Mouse (Mus musculus) hindbrain, embryonic 16.5 days (tissue): ENCODE results near the gene Olfr464. TPM values are rescaled to one million over a fixed set of nuclear protein-coding genes. Genes with fewer than 3 reads are reported as not detected.
"Not testable (repeated sequence)": the region's sequence is repeated elsewhere in the genome, so short reads cannot be mapped to it uniquely, and the experiment has no call there.

Experiments
- ATAC-seq: fragments of 200-750 bp; cut with Nextera tagmentation; 2 replicates; pipeline ENCODE4 v1.8.0; 2017; ENCODE audit warnings: moderate TSS enrichment, moderate library complexity
- H3K27ac ChIP-seq: fragments of 300-500 bp; sonication (generic); 2 replicates; pipeline ENCODE4 v1.5.1; 2014; ENCODE audit warnings: low read depth, mild to moderate bottlenecking, control low read depth, low read length, moderate library complexity
- H3K27me3 ChIP-seq: fragments of 300-500 bp; sonication (generic); replicated peaks from 2 replicates; pipeline ENCODE4 v1.6.1; 2014; ENCODE audit warnings: low read length; ENCODE audit not compliant: control insufficient read depth, insufficient read depth
- H3K36me3 ChIP-seq: fragments of 300-500 bp; sonication (generic); 2 replicates; pipeline ENCODE4 v1.6.1; 2014; ENCODE audit warnings: mild to moderate bottlenecking, low read length, moderate library complexity, mixed read lengths; ENCODE audit not compliant: control insufficient read depth, insufficient read depth
- H3K4me1 ChIP-seq: fragments of 300-500 bp; sonication (generic); 2 replicates; pipeline ENCODE4 v1.6.1; 2014; ENCODE audit warnings: low read depth, low read length; ENCODE audit not compliant: control insufficient read depth, insufficient read depth
- H3K4me2 ChIP-seq: fragments of 300-500 bp; sonication (generic); 2 replicates; pipeline ENCODE4 v1.6.1; 2014; ENCODE audit warnings: mild to moderate bottlenecking, low read length, control low read depth, moderate library complexity
- H3K4me3 ChIP-seq: fragments of 300-500 bp; sonication (generic); 2 replicates; pipeline ENCODE4 v1.5.1; 2014; ENCODE audit warnings: mild to moderate bottlenecking, low read length, control low read depth, moderate library complexity
- H3K9ac ChIP-seq: fragments of 300-500 bp; sonication (generic); 2 replicates; pipeline ENCODE4 v1.6.1; 2014; ENCODE audit warnings: low read depth, mild to moderate bottlenecking, control low read depth, low read length, moderate library complexity
- H3K9me3 ChIP-seq: fragments of 300-500 bp; sonication (generic); 2 replicates; pipeline ENCODE4 v1.6.1; 2014; ENCODE audit warnings: mild to moderate bottlenecking, low read length, moderate library complexity; ENCODE audit not compliant: control insufficient read depth
- WGBS: fragments of 180-500 bp; shearing (Covaris S2); extraction: QIAGEN DNeasy Blood & Tissue Kit; methylation state at CpG from one replicate; pipeline ENCODE4 v1.1.7; 2014; 5-methylcytosine and 5-hydroxymethylcytosine counted together
- polyA plus RNA-seq: library from polyadenylated mRNA; unstranded; fragments of >200 nt; fragmentation: Nextera tagmentation; extraction: Ambion mirVana; gene quantifications from 2 replicates; pipeline ENCODE4 v1.2.1, GENCODE M21; 2015

Gene Olfr464
- polyA plus RNA-seq, 1 experiment from 2014 or later = 0.26 TPM

DNA sequence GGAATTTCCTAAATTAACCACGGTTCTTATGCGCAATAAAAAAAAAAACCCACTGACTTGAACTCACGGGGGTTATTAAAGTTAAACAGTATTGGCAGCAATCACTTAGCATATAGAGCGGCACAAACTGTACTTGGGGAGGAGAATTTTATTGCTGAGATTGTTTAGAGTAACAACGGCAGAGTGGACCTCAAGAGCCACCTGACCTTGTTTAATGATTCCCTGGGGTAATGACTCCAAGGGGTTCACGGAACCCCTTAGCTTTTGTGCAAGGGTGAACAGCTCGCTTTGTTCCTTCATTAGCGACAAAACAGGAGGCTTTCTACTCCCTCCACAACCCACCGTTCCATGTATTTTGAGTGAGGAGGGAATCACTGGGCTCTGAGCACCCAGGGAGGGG, 40.9 kb downstream of the Olfr464 start:
- Histone ChIP-seq H3K9me3 (no peaks in the 10 kb centered on the region), H3K36me3 (no peaks in the 10 kb centered on the region), H3K9ac (no peak overlapping the region), H3K27me3 (no peaks in the 10 kb centered on the region), H3K4me2 (no peak overlapping the region), H3K4me1 (no peaks in the 10 kb centered on the region), H3K4me3 (no peak overlapping the region), H3K27ac (no peak overlapping the region)
- WGBS = 57% methylated on average over 9 of the region's 9 CpGs
- no peak for ATAC-seq

- H3K4me3 ChIP-seq = no peak within 1 kb of the TSS
- no peak within 1 kb of the TSS for H3K9ac ChIP-seq
- H3K27ac ChIP-seq = no peak within 1 kb of the TSS
- ATAC-seq = no peak
- 82% methylated on average over 6 of the region's 6 CpGs for WGBS
- no peaks in the 10 kb centered on the region for H3K36me3 ChIP-seq
- H3K4me1 ChIP-seq = no peaks in the 10 kb centered on the region
- no peak within 1 kb of the TSS for H3K4me2 ChIP-seq
- no peaks in the 10 kb centered on the region for H3K9me3 ChIP-seq
- H3K27me3 ChIP-seq = no peaks in the 10 kb centered on the region
Measured at GRCm38 (mm10) chr11:87875436-87875835, 45.3 kb downstream of the Olfr464 start, which contains the start of gene Epx. TSS of gene Epx (minus strand) at chr11:87875536.

DNA sequence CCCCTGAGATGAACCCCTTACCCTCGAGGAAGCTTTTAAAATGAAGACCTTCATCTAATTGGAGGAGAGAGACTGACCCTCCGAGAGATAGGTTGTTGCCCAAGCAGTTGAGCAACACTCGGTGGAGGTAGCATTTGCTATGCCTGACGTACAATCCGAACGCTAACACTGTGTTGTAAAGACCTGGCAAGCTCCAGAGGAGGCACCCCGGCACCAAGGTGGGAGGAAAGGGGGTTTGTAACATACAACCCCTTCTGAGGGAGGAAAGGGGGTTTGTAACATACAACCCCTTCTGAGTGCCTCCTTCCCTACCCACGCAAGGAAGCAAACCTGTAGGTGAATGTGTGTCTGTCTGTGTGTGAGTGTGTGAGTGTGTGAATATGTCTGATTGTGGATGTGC, 49.0 kb downstream of the Olfr464 start:
- 43% methylated on average over 8 of the region's 8 CpGs for WGBS
- Histone ChIP-seq H3K4me1 (no peaks in the 10 kb centered on the region), H3K4me3 (no peak overlapping the region), H3K9ac (no peak overlapping the region), H3K4me2 (no peak overlapping the region), H3K27ac (no peak overlapping the region), H3K9me3 (no peaks in the 10 kb centered on the region), H3K36me3 (no peaks in the 10 kb centered on the region), H3K27me3 (no peaks in the 10 kb centered on the region; the same call in 1 of the 2 replicates)
- no peak for ATAC-seq

GRCm38 (mm10) chr11:87870096-87870495, 50.7 kb downstream of the Olfr464 start:
- H3K9ac ChIP-seq = no peak overlapping the region
- ATAC-seq = no peak
- no peaks in the 10 kb centered on the region for H3K36me3 ChIP-seq
- H3K9me3 ChIP-seq = no peaks in the 10 kb centered on the region
- H3K4me2 ChIP-seq = no peak overlapping the region
- 85% methylated on average over 2 of the region's 2 CpGs for WGBS
- H3K27me3 ChIP-seq = no peaks in the 10 kb centered on the region; the same call in 1 of the 2 replicates
- H3K27ac ChIP-seq = no peak overlapping the region
- no peaks in the 10 kb centered on the region for H3K4me1 ChIP-seq
- no peak overlapping the region for H3K4me3 ChIP-seq

DNA sequence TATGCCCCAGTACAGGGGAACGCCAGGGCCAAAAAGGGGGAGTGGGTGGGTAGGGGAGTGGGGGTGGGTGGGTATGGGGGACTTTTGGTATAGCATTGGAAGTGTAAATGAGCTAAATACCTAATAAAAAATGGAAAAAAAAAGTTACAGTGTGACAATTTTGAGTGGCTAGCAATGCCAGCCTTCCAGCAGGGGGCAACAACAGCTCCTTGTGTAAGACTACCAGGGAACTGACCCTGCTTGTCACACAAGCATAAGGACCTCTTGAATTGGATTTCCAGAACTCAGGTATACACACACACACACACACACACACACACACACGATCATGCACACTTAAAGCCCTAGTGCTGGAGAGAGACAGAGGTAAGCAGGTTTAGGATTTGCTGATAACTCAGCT, 53.9 kb downstream of the Olfr464 start:
- not testable (repeated sequence) for H3K4me2 ChIP-seq, H3K4me1 ChIP-seq, H3K27me3 ChIP-seq, H3K27ac ChIP-seq, H3K9ac ChIP-seq, H3K36me3 ChIP-seq, H3K4me3 ChIP-seq, ATAC-seq, H3K9me3 ChIP-seq
- WGBS = 83% methylated on average over 1 of the region's 2 CpGs

Other genes starting within 250 kb of the Olfr464 start
- gene Supt4a, start 183.4 kb downstream of the Olfr464 start, polyA plus RNA-seq = 121 and 130 TPM in 2 replicates
- gene Tspoap1, start 160.4 kb downstream of the Olfr464 start, polyA plus RNA-seq = 38.4 and 46.1 TPM in 2 replicates
- 0.10 and 0.45 TPM in 2 replicates for gene Mpo, start 127.4 kb downstream of the Olfr464 start, polyA plus RNA-seq
- 2.3 and 4.5 TPM in 2 replicates for gene Lpo, start 92.7 kb downstream of the Olfr464 start, polyA plus RNA-seq
- 11.3 and 12.2 TPM in 2 replicates for gene Mks1, start 67.8 kb downstream of the Olfr464 start, polyA plus RNA-seq
- gene Epx, start 45.4 kb downstream of the Olfr464 start, polyA plus RNA-seq = 0.47 and 1.4 TPM in 2 replicates
- not detected in 2 replicates for gene Olfr462, start 28.7 kb downstream of the Olfr464 start, polyA plus RNA-seq
- gene Olfr463, start 23.6 kb downstream of the Olfr464 start, polyA plus RNA-seq = not detected in 2 replicates
- 54.5 and 54.6 TPM in 2 replicates for gene Dynll2, start 66.6 kb upstream of the Olfr464 start, polyA plus RNA-seq
- gene Srsf1, start 126.4 kb upstream of the Olfr464 start, polyA plus RNA-seq = 168 and 190 TPM in 2 replicates
- gene Vezf1, start 147.3 kb upstream of the Olfr464 start, polyA plus RNA-seq = 32.3 and 38.9 TPM in 2 replicates
- gene Cuedc1, start 177.1 kb upstream of the Olfr464 start, polyA plus RNA-seq = 29.9 and 41.3 TPM in 2 replicates